Mouse (Mus musculus): Measurements from ENCODE around the gene Heatr9. TPM values are rescaled to one million over a fixed set of nuclear protein-coding genes. Genes with fewer than 3 reads are reported as not detected.

Gene Heatr9
- total RNA-seq, 1 experiment from 2014 or later = not detected

DNA sequence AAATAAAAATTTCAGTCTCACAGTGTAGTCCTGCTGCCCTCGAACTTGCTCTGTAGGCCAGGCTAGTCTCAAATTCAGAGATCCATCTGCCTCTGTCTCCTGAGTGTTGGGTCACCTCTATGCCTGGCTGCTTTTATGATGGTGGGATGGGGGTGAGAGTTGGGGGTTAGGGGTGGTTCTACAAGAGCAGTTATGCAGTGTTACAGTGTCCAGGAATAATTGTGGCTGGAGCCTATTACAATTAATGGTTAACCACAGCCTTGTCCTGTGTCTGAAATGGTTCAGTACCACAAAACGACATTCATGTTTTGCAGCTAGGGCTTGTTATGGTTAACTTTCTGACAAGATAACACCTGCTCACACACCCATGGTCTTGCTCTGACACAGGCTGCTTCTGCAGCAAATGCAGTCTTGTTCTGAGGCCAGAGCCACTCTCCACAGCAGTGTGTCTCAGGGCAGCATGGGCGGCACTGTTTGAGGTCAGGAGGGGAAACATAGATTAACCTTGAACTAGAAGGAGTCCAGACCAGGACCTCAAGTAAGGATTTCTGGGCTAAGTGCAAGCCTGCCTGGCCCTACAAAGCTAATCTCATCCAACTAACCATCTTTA lies 16.8 kb upstream of the Heatr9 start:
- no peak for ATAC-seq (replicated peaks in 1 of 2; ENCODE audit: insufficient read depth in 1 of 2, low FRiP score in 2 of 2, low TSS enrichment in 1 of 2, low read depth in 1 of 2, poor library complexity in 2 of 2, severe bottlenecking in 2 of 2)

DNA sequence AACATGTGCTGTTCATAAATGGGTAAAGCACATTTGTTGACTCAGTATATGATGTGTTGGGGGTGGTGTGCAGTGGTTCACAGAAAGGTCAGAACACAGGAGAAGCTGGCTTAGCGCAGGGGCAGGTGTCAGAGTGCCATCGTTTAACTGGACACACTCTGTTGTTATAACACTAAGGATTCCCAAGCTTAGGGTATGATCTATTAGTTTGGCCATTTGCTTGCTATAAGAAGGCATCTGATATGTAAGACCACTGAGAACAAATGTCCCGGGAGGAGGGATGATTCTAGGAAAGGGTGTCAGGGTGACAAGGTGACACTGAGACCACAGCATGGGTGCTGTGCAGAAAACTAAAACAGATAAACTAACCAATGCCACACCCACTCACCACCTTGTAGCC lies 14.9 kb upstream of the Heatr9 start:
- no peak for ATAC-seq (replicated peaks in 1 of 2; ENCODE audit: insufficient read depth in 1 of 2, low FRiP score in 2 of 2, low TSS enrichment in 1 of 2, low read depth in 1 of 2, poor library complexity in 2 of 2, severe bottlenecking in 2 of 2)

DNA sequence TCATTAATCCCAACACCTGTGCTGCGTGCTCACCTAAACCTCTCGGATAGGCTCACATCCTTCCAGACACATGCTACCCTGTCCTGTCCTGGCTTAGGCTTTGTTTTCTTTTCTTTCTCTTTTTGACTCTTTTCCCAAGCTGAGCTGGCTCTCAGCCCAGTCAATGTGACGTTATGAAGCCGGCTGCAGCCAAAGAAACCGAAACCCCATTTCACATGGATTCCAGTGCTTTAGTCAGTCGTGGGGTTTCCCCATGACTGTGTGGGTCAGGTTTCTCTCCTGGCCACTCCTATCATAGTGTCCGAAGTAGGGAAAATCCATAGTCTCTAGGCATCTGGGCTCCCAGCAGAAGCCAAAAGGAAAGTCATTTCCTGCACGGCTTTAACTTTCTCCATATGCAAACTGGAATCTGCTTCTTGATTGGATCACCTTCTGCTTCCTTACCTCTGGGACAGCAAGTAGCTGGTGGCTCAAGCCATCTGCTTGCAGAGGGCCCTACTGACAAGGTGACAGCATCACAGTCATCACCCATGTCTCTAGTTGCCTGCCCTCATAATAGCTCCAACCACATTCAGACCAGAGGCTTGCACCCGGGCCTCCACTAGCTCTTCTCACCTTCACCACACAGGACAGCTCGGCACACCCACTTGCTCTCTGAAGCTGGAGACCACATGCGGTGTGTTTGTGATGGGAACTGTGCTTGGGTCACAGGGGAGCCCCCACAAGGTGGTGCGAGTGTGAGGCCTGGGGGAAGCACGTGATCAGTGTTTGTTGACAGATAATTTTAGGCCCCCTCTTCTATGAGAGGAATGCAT lies 12.8 kb upstream of the Heatr9 start:
- peak in 1 of 2 experiments; percentile 53; a peak in 2 of 4 replicates for ATAC-seq (replicated peaks in 1 of 2; ENCODE audit: insufficient read depth in 1 of 2, low FRiP score in 2 of 2, low TSS enrichment in 1 of 2, low read depth in 1 of 2, poor library complexity in 2 of 2, severe bottlenecking in 2 of 2)

DNA sequence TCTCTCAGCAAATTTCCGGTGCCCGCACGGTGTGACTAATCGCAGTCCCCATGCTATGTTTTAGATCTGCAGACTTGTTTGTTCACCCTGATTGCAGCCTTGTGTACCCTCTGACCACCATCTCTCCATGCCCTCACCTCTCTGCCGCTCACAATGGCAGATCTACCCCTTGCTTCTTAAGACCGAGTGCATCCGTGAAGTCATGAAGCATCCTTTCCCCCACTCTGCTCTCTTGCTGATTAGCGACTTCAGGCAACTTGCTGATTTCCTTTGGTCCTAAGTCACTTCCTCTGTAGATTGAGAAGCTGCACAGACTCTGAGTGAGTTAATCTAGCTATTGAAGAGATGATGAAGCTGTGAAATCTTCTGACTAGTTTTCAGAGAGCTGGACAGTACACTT lies 12.2 kb upstream of the Heatr9 start:
- ATAC-seq (replicated peaks in 1 of 2; ENCODE audit: insufficient read depth in 1 of 2, low FRiP score in 2 of 2, low TSS enrichment in 1 of 2, low read depth in 1 of 2, poor library complexity in 2 of 2, severe bottlenecking in 2 of 2) = no peak

GRCm38 (mm10) chr11:83533192-83533591 lies 11.2 kb upstream of the Heatr9 start:
- no peak for ATAC-seq (replicated peaks in 1 of 2; ENCODE audit: insufficient read depth in 1 of 2, low FRiP score in 2 of 2, low TSS enrichment in 1 of 2, low read depth in 1 of 2, poor library complexity in 2 of 2, severe bottlenecking in 2 of 2)

DNA sequence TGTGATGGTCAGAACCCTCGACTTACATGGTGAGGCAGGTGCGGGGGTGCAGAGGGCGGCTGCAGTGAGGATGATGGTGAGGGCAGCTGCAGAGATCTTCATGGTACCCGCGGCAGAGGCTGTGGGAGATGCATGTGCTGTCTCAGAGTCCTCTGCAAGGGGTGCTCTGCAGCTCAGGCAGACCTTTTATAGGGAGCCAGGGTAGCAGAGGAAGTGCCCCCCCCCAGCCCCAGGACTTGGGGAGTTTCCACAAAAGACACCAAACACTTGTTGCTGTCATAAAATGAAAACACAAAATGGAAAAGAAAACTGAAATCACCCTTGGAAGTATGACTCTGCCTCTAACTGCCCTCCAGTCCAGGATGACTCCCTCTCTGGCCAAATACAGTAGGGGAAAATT lies 8.4 kb upstream of the Heatr9 start, which contains the start of gene Ccl5:
Ccl5 (minus strand) TSS at position 159 of the 400 bp plus-strand sequence.
- ATAC-seq (replicated peaks in 1 of 2; ENCODE audit: insufficient read depth in 1 of 2, low FRiP score in 2 of 2, low TSS enrichment in 1 of 2, low read depth in 1 of 2, poor library complexity in 2 of 2, severe bottlenecking in 2 of 2) = no peak

- no peak for ATAC-seq (replicated peaks in 1 of 2; ENCODE audit: insufficient read depth in 1 of 2, low FRiP score in 2 of 2, low TSS enrichment in 1 of 2, low read depth in 1 of 2, poor library complexity in 2 of 2, severe bottlenecking in 2 of 2)
These were observed 7.0 kb upstream of the Heatr9 start for GRCm38 (mm10) chr11:83529024-83529423.

DNA sequence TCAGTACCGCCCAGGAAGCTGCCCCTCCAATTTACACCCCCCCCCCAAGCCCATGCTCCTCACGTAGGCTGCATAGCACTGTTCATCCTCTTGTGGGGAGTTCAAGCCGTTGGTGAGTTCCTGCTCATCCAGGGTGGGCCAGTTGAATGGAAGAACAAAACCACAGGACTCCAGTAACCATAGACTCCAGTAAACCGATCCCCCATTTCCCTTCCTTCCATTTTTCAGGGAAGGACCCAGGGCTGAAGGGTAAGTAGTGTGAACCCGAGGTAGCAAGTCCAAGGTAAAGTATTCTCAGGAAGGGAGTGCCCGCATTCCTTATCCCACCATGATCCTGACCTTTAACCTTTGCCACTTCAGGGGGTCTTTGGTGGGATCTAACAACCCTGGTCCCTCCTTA lies 3.6 kb downstream of the Heatr9 start:
- no peak for ATAC-seq (replicated peaks in 1 of 2; ENCODE audit: insufficient read depth in 1 of 2, low FRiP score in 2 of 2, low TSS enrichment in 1 of 2, low read depth in 1 of 2, poor library complexity in 2 of 2, severe bottlenecking in 2 of 2)

GRCm38 (mm10) chr11:83517153-83517552 lies 4.8 kb downstream of the Heatr9 start:
- no peak for ATAC-seq (replicated peaks in 1 of 2; ENCODE audit: insufficient read depth in 1 of 2, low FRiP score in 2 of 2, low TSS enrichment in 1 of 2, low read depth in 1 of 2, poor library complexity in 2 of 2, severe bottlenecking in 2 of 2)

- no peak for ATAC-seq (replicated peaks in 1 of 2; ENCODE audit: insufficient read depth in 1 of 2, low FRiP score in 2 of 2, low TSS enrichment in 1 of 2, low read depth in 1 of 2, poor library complexity in 2 of 2, severe bottlenecking in 2 of 2)
These were observed 12.5 kb downstream of the Heatr9 start for GRCm38 (mm10) chr11:83509521-83509920.

DNA sequence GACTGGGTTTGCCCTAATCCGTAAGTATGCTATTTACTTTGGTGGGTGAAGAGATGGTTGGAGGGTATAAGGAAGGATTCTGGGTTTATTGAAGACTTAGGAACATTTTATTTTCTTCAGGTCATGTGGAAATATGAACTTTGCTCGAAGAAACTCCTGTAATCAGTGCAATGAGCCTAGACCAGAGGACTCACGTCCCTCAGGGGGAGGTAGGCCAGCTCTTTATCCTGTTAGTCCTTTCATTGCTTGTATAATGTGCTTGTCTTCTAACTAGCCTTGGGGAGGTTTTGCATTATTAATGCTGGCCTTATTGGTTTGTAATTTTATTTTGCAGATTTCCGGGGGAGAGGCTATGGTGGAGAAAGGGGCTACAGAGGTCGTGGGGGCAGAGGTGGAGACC lies 17.7 kb downstream of the Heatr9 start:
- no peak for ATAC-seq (replicated peaks in 1 of 2; ENCODE audit: insufficient read depth in 1 of 2, low FRiP score in 2 of 2, low TSS enrichment in 1 of 2, low read depth in 1 of 2, poor library complexity in 2 of 2, severe bottlenecking in 2 of 2)

- no peak for ATAC-seq (replicated peaks in 1 of 2; ENCODE audit: insufficient read depth in 1 of 2, low FRiP score in 2 of 2, low TSS enrichment in 1 of 2, low read depth in 1 of 2, poor library complexity in 2 of 2, severe bottlenecking in 2 of 2)
These were observed 26.4 kb downstream of the Heatr9 start for GRCm38 (mm10) chr11:83495571-83495970.

GRCm38 (mm10) chr11:83491488-83491887 lies 30.5 kb downstream of the Heatr9 start:
- ATAC-seq (replicated peaks in 1 of 2; ENCODE audit: insufficient read depth in 1 of 2, low FRiP score in 2 of 2, low TSS enrichment in 1 of 2, low read depth in 1 of 2, poor library complexity in 2 of 2, severe bottlenecking in 2 of 2) = no peak

- ATAC-seq (replicated peaks in 1 of 2; ENCODE audit: insufficient read depth in 1 of 2, low FRiP score in 2 of 2, low TSS enrichment in 1 of 2, low read depth in 1 of 2, poor library complexity in 2 of 2, severe bottlenecking in 2 of 2) = peak in 1 of 2 experiments; percentile 20; a peak in 1 of 4 replicates
These were observed 48.5 kb downstream of the Heatr9 start for GRCm38 (mm10) chr11:83473235-83474016.

DNA sequence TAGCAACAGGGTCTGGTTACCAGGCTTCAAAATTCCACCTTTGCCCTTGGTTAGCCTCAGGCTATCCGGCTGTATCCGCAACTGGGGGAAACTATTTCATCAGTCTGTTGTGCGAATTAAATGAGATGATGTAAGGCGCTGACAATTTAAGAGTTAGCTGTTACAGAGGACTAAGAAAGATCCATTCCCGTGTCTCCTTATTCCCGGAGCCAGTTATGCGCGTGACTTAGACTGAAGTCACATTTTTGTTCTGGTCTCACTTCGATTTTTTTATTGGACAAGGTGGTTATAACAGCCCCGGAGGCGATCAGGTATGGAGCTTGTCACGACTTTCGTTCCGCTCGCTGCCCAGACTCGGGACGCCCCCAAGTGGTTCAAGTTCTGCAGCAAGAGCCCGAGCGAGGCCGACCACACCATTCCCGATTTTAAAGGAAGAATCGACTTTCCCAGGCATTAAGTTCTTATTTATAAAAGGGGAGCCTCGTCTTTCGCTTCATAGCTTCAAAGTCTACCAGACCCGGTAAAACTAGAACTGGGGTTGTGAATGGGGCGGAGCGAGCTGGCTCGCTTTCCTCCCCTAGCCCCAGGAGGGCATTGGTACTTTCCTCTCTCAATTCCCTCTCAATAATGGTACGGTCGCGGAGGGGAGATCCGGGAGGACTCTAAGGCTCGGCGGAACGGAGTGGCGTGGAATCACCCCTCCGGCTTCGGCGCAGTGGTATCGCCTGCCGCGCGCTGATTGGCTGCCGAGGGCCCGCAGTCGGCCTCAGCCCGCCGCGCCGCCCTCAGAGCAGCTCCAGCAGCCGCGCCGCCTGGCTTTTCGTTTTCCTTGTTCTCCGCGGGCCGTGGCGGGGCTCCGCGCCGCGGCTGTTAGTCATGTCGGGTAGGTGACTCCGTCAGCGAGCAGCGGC lies 49.4 kb downstream of the Heatr9 start, which contains the start of gene Taf15:
Taf15 (plus strand) TSS at position 763 of the 911 bp plus-strand sequence.
- peak; percentile 99 for ATAC-seq (replicated peaks in 1 of 2; ENCODE audit: insufficient read depth in 1 of 2, low FRiP score in 2 of 2, low TSS enrichment in 1 of 2, low read depth in 1 of 2, poor library complexity in 2 of 2, severe bottlenecking in 2 of 2)

- no peak for ATAC-seq (replicated peaks in 1 of 2; ENCODE audit: insufficient read depth in 1 of 2, low FRiP score in 2 of 2, low TSS enrichment in 1 of 2, low read depth in 1 of 2, poor library complexity in 2 of 2, severe bottlenecking in 2 of 2)
These were observed 50.2 kb downstream of the Heatr9 start for GRCm38 (mm10) chr11:83471766-83472165.

DNA sequence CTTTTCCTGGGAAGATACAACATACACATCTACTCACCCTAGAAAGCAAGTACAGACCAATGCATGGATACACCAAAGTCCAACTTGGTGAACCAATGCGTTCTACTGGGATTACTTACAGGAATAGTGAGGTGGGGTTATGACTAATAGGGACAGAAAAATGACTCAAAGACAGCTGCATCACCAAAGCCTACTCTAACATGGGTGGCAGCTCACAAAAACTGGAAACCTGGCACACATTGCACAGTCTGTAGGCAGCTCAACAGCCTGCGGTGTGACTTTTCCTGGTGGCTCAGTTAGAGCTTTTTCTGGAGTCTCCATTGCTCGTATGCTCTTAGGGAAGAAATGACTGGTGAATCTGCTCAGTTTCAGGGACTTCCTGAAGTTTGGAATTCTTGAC lies 53.2 kb downstream of the Heatr9 start:
- ATAC-seq (replicated peaks in 1 of 2; ENCODE audit: insufficient read depth in 1 of 2, low FRiP score in 2 of 2, low TSS enrichment in 1 of 2, low read depth in 1 of 2, poor library complexity in 2 of 2, severe bottlenecking in 2 of 2) = no peak
